ENCODE assay signal across 21 mouse cellular contexts in genomic region chr2:166803298-166803697, GRCm38 (mm10). TPM values are rescaled to one million over a fixed set of nuclear protein-coding genes. Genes with fewer than 3 reads are reported as not detected.
A peak's percentile ranks its signal among the peaks of the same experiment; 100 is the strongest.
DNase-seq lines count a peak whose midpoint lies in the region; TF ChIP-seq lines count a peak whose summit lies in the region.
"Had no signal": no experiment of that assay in that cellular context is flagged by ENCODE, and none has a peak within 500 bp of the region (broad histone marks: within the 10 kb centered on the region; RNA-seq: fewer than 3 reads in every experiment).

No protein-coding gene starts in this region.

- peak; percentile 10 for DNase-seq in gastrocnemius, adult 2 months
- no peak for DNase-seq in gastrocnemius, postnatal 10 days
- DNase-seq in testis, postnatal 10 days (ENCODE audit: low spot score) = no peak
- no peak for DNase-seq in left cerebral cortex, postnatal 25 days (ENCODE audit: low spot score in 2 of 2)
- DNase-seq: adrenal gland, adult 2 months; adrenal gland, postnatal 10 days; adrenal gland, postnatal 25 days; B cell, adult 2 months; cerebellum, adult 11 months; cerebellum, adult 18-20 months; cerebellum, adult 8-10 months; cerebellum, adult 9-11 months; cerebellum, postnatal 14 days; cerebellum, postnatal 36 days; embryo, embryonic 11 days had no signal

- no peak overlapping the region for H3K27ac ChIP-seq in gastrocnemius, adult 2 months
- no peak overlapping the region for H3K27ac ChIP-seq in testis, adult 2 months (ENCODE audit: control insufficient read depth, insufficient read depth, low read depth, low read length)
- H3K27ac ChIP-seq: embryonic facial prominence, embryonic 13.5 days; embryonic facial prominence, embryonic 15.5 days; forebrain, embryonic 10.5 days; forebrain, embryonic 12.5 days had no signal

- peaks cover 5% of the 10 kb centered on the region; the same call in 1 of the 2 replicates for H3K4me1 ChIP-seq in testis, adult 2 months (ENCODE audit: control insufficient read depth, insufficient read depth, low read length)

- TF ChIP-seq CTCF in gastrocnemius, adult 2 months (IDR thresholded peaks at IDR 0.05) = no peak
- TF ChIP-seq CTCF in testis, adult 2 months (IDR thresholded peaks at IDR 0.05; ENCODE audit: control insufficient read depth, insufficient read depth, insufficient replicate concordance, low read depth, low read length) = no peak

- H3K4me3 ChIP-seq in gastrocnemius, adult 2 months = no peak overlapping the region
- H3K4me3 ChIP-seq in testis, adult 2 months (ENCODE audit: control insufficient read depth, low read depth, low read length) = no peak overlapping the region; the same call in 1 of the 2 replicates
- H3K4me3 ChIP-seq: embryonic facial prominence, embryonic 13.5 days; embryonic facial prominence, embryonic 15.5 days; erythroblast, embryonic 14.5 days; forebrain, embryonic 10.5 days; forebrain, embryonic 12.5 days had no signal

- no peaks in the 10 kb centered on the region for H3K36me3 ChIP-seq in testis, adult 2 months (ENCODE audit: control insufficient read depth, insufficient read depth, low read length)

- H3K27me3 ChIP-seq in testis, adult 2 months (ENCODE audit: control insufficient read depth, insufficient read depth, low read length) = no peaks in the 10 kb centered on the region
- H3K27me3 ChIP-seq: embryonic facial prominence, embryonic 13.5 days; embryonic facial prominence, embryonic 15.5 days had no signal

- TF ChIP-seq POLR2A in testis, adult 2 months (IDR thresholded peaks at IDR 0.05; ENCODE audit: control insufficient read depth, low read depth, low read length) = peak; percentile 29; the same call in 1 of the 2 replicates

- intact Hi-C loops in gastrocnemius, adult 2 months (cut with DNase I) = no loop called here
- intact Hi-C loops in left cerebral cortex, postnatal 25 days (cut with DNase I) = no loop called here

RNA-seq across cellular contexts. Expression of gene Arfgef2, which starts 2.1 kb away (rescaled TPM):
- total RNA-seq in gastrocnemius, adult 2 months (2021) = 10 to 100 TPM; 24.9 to 30.9 TPM
- 10 to 100 TPM; 18.8 to 22.8 TPM for total RNA-seq in gastrocnemius, postnatal 10 days (2021)
- 19.1 TPM in 2 replicates for polyA plus RNA-seq in testis, adult 2 months (2012; rRNA removed)
- 10 to 100 TPM; 52.7 to 54.6 TPM for total RNA-seq in left cerebral cortex, postnatal 25 days (2021)

RNA-seq across cellular contexts. Expression of gene Trp53rkb, which starts 11.0 kb away (rescaled TPM):
- total RNA-seq in gastrocnemius, adult 2 months (2021) = 1 to 10 TPM; 2.2 to 3.1 TPM
- total RNA-seq in gastrocnemius, postnatal 10 days (2021) = 1 to 10 TPM; 3.4 to 4.1 TPM
- polyA plus RNA-seq in testis, adult 2 months (2012; rRNA removed) = 31.2 and 32.0 TPM in 2 replicates
- 1 to 10 TPM; 7.2 to 7.7 TPM for total RNA-seq in left cerebral cortex, postnatal 25 days (2021)
